Mouse (Mus musculus): Measurements from ENCODE around the gene Vdac1. TPM values are rescaled to one million over a fixed set of nuclear protein-coding genes. Genes with fewer than 3 reads are reported as not detected.
"Not testable (repeated sequence)": the region's sequence is repeated elsewhere in the genome, so short reads cannot be mapped to it uniquely, and the experiment has no call there.

Vdac1 gene
- polyA plus RNA-seq, 1 experiment: 251 TPM

GRCm38 (mm10) chr11:52388150-52388549, 27.5 kb downstream of the Vdac1 start:
- no peaks in the 10 kb centered on the region for H3K4me1 ChIP-seq (ENCODE audit: control insufficient read depth, insufficient read depth, low read length)
- TF ChIP-seq POLR2A (IDR thresholded peaks at IDR 0.05; ENCODE audit: low read depth, low read length) (no peak), CTCF (IDR thresholded peaks at IDR 0.05; ENCODE audit: borderline replicate concordance, insufficient read depth, low read length) (no peak)
- H3K27ac ChIP-seq (ENCODE audit: insufficient read depth, low read length): no peak overlapping the region
- no peak overlapping the region for H3K4me3 ChIP-seq (ENCODE audit: insufficient read depth, low read length)

GRCm38 (mm10) chr11:52388979-52389378, 28.3 kb downstream of the Vdac1 start:
- H3K4me3 ChIP-seq (ENCODE audit: insufficient read depth, low read length); H3K27ac ChIP-seq (ENCODE audit: insufficient read depth, low read length); H3K4me1 ChIP-seq (ENCODE audit: control insufficient read depth, insufficient read depth, low read length): not testable (repeated sequence)

- no peak overlapping the region for H3K27ac ChIP-seq (ENCODE audit: insufficient read depth, low read length)
- TF ChIP-seq POLR2A (IDR thresholded peaks at IDR 0.05; ENCODE audit: low read depth, low read length): no peak
- no peak for TF ChIP-seq CTCF (IDR thresholded peaks at IDR 0.05; ENCODE audit: borderline replicate concordance, insufficient read depth, low read length)
- no peak overlapping the region for H3K4me3 ChIP-seq (ENCODE audit: insufficient read depth, low read length)
- no peaks in the 10 kb centered on the region for H3K4me1 ChIP-seq (ENCODE audit: control insufficient read depth, insufficient read depth, low read length)
These were observed 29.3 kb downstream of the Vdac1 start for GRCm38 (mm10) chr11:52389933-52390332.

- no peak overlapping the region for H3K4me3 ChIP-seq (ENCODE audit: insufficient read depth, low read length)
- no peak overlapping the region for H3K27ac ChIP-seq (ENCODE audit: insufficient read depth, low read length)
- H3K4me1 ChIP-seq (ENCODE audit: control insufficient read depth, insufficient read depth, low read length): no peaks in the 10 kb centered on the region
- TF ChIP-seq CTCF (IDR thresholded peaks at IDR 0.05; ENCODE audit: borderline replicate concordance, insufficient read depth, low read length): no peak
- no peak for TF ChIP-seq POLR2A (IDR thresholded peaks at IDR 0.05; ENCODE audit: low read depth, low read length)
These were observed 33.8 kb downstream of the Vdac1 start for GRCm38 (mm10) chr11:52394494-52394893.

GRCm38 (mm10) chr11:52395343-52395742, 34.7 kb downstream of the Vdac1 start:
- TF ChIP-seq CTCF (IDR thresholded peaks at IDR 0.05; ENCODE audit: borderline replicate concordance, insufficient read depth, low read length) (no peak), POLR2A (IDR thresholded peaks at IDR 0.05; ENCODE audit: low read depth, low read length) (no peak)
- Histone ChIP-seq H3K27ac (ENCODE audit: insufficient read depth, low read length) (no peak overlapping the region), H3K4me1 (ENCODE audit: control insufficient read depth, insufficient read depth, low read length) (no peaks in the 10 kb centered on the region), H3K4me3 (ENCODE audit: insufficient read depth, low read length) (no peak overlapping the region)

- peak; percentile 93 for TF ChIP-seq POLR2A (IDR thresholded peaks at IDR 0.05; ENCODE audit: low read depth, low read length)
- TF ChIP-seq CTCF (IDR thresholded peaks at IDR 0.05; ENCODE audit: borderline replicate concordance, insufficient read depth, low read length): no peak
- peak within 1 kb of the TSS; percentile 32 for H3K27ac ChIP-seq (ENCODE audit: insufficient read depth, low read length)
- H3K4me1 ChIP-seq (ENCODE audit: control insufficient read depth, insufficient read depth, low read length): no peaks in the 10 kb centered on the region
- peak within 1 kb of the TSS; percentile 82 for H3K4me3 ChIP-seq (ENCODE audit: insufficient read depth, low read length)
These were observed 35.4 kb downstream of the Vdac1 start, which contains the start of gene 9530068E07Rik for GRCm38 (mm10) chr11:52395940-52396596. Gene 9530068E07Rik (plus strand): TSS chr11:52396428.

GRCm38 (mm10) chr11:52396597-52397188, 36.0 kb downstream of the Vdac1 start:
- Histone ChIP-seq H3K4me1 (ENCODE audit: control insufficient read depth, insufficient read depth, low read length) (no peaks in the 10 kb centered on the region), H3K4me3 (ENCODE audit: insufficient read depth, low read length) (peak overlapping the region; percentile 82), H3K27ac (ENCODE audit: insufficient read depth, low read length) (peak overlapping the region; percentile 32)
- no peak; the same call in 1 of the 2 replicates for TF ChIP-seq POLR2A (IDR thresholded peaks at IDR 0.05; ENCODE audit: low read depth, low read length)
- no peak for TF ChIP-seq CTCF (IDR thresholded peaks at IDR 0.05; ENCODE audit: borderline replicate concordance, insufficient read depth, low read length)

- Histone ChIP-seq H3K4me1 (ENCODE audit: control insufficient read depth, insufficient read depth, low read length) (no peaks in the 10 kb centered on the region), H3K27ac (ENCODE audit: insufficient read depth, low read length) (peak overlapping the region; percentile 32; the same call in 1 of the 2 replicates), H3K4me3 (ENCODE audit: insufficient read depth, low read length) (peak overlapping the region; percentile 82)
- TF ChIP-seq POLR2A (IDR thresholded peaks at IDR 0.05; ENCODE audit: low read depth, low read length): no peak
- TF ChIP-seq CTCF (IDR thresholded peaks at IDR 0.05; ENCODE audit: borderline replicate concordance, insufficient read depth, low read length): no peak
These were observed 36.8 kb downstream of the Vdac1 start for GRCm38 (mm10) chr11:52397385-52397987.

- TF ChIP-seq POLR2A (IDR thresholded peaks at IDR 0.05; ENCODE audit: low read depth, low read length): no peak
- TF ChIP-seq CTCF (IDR thresholded peaks at IDR 0.05; ENCODE audit: borderline replicate concordance, insufficient read depth, low read length): no peak
- Histone ChIP-seq H3K4me3 (ENCODE audit: insufficient read depth, low read length) (no peak overlapping the region), H3K27ac (ENCODE audit: insufficient read depth, low read length) (no peak overlapping the region), H3K4me1 (ENCODE audit: control insufficient read depth, insufficient read depth, low read length) (no peaks in the 10 kb centered on the region)
These were observed 40.8 kb downstream of the Vdac1 start for GRCm38 (mm10) chr11:52401476-52401875.

GRCm38 (mm10) chr11:52402566-52402965, 41.9 kb downstream of the Vdac1 start:
- H3K4me1 ChIP-seq (ENCODE audit: control insufficient read depth, insufficient read depth, low read length): no peaks in the 10 kb centered on the region
- no peak for TF ChIP-seq CTCF (IDR thresholded peaks at IDR 0.05; ENCODE audit: borderline replicate concordance, insufficient read depth, low read length)
- no peak for TF ChIP-seq POLR2A (IDR thresholded peaks at IDR 0.05; ENCODE audit: low read depth, low read length)
- no peak overlapping the region for H3K4me3 ChIP-seq (ENCODE audit: insufficient read depth, low read length)
- H3K27ac ChIP-seq (ENCODE audit: insufficient read depth, low read length): no peak overlapping the region

Measured in embryonic fibroblast, embryonic 13.5 days (primary cell).